Mouse (Mus musculus) MEL (cell line): Measurements from ENCODE around the gene Phtf1.

Source experiments
- POLR2A ChIP-seq, 2 experiments: IDR thresholded peaks; 2 replicates each; pipeline ENCODE4 v1.6.1; 2011 to 2012; ENCODE audit warnings: low read length in 2 of 2, mild to moderate bottlenecking in 2 of 2, control low read depth in 1 of 2, improper control_type of control experiment in 1 of 2, low read depth in 1 of 2, moderate library complexity in 1 of 2; ENCODE audit not compliant: control insufficient read depth in 1 of 2, insufficient read depth in 1 of 2, poor library complexity in 1 of 2
- USF1 ChIP-seq: IDR thresholded peaks from 2 replicates; pipeline ENCODE4 v1.6.1; 2014; ENCODE audit warnings: low read depth, mild to moderate bottlenecking, inconsistent platforms, low read length, improper control_type of control experiment, moderate library complexity
- ZKSCAN1 ChIP-seq: IDR thresholded peaks from 2 replicates; pipeline ENCODE4 v1.6.1; 2012; ENCODE audit warnings: low read depth, mild to moderate bottlenecking, inconsistent platforms, low read length, improper control_type of control experiment, moderate library complexity

- TF ChIP-seq ZKSCAN1 = no peak
- no peak for TF ChIP-seq POLR2A (IDR thresholded peaks at IDR 0.05; ENCODE audit: control insufficient read depth in 1 of 2, insufficient read depth in 1 of 2, low read depth in 1 of 2, low read length in 2 of 2, poor library complexity in 1 of 2)
- no peak for TF ChIP-seq USF1
Measured at GRCm38 (mm10) chr3:104017931-104018330, 50.0 kb downstream of the Phtf1 start.
